Mouse (Mus musculus): ENCODE measurements at regions not wholly inside any gene's neighbourhood (a gene's known extent, or its start where the extent isn't known, plus 50 kb on each side); places are given as distances from the start of the nearest gene placed in this dataset.

DNA sequence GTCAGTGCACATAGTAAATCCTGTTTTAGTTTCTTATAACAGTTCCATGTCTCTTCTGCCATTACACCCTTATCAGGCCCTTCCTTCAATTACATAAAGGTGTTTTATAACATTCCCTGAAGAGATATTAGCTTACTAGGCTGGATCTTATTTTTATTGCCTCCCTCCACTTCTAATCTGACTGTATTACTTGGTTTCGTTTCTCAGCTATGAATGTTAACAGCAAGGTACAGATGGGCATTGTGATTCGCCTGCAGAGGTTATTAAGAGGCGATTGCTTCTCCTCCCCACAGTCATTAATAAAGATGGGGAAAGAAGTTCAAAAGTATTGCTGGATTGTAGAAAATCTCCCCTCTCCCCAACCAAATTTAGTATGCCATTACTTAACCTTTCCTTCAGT is 66.4 kb upstream of the Frg1 start:
- DNase-seq = no peak

DNA sequence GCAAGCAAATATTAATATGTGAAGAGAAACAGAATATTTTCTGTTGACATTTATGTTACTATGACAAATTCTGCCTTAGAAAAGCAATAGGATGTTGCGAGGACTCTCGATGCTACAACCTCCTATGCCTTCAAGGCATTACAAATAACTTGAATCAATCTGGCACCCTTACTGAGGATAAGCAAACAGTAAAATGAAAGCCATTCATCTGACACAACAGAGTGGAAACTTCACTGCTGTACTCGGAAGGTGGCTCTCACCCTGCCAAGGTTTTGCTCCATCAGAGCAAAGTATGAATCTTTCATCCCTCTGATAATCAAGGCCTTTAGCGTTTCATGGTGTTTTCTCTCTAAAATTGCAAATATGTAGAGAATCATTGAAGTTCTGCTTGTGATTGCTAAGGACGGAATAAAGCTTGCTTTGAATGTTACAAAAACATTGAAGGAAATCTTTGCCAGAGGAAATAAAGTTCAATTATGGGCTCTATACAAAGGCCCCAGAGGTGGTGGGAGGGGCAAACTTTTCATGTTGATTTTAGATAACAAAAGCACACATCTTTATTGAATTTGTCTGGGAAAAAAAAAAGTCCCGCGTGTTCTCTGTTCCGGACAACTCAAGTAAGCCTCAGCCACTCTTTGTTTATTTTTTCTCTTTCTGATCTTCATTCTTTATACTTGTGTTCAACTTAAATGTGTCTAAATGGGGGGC is 56.3 kb upstream of the Frg1 start:
- no peak for DNase-seq

DNA sequence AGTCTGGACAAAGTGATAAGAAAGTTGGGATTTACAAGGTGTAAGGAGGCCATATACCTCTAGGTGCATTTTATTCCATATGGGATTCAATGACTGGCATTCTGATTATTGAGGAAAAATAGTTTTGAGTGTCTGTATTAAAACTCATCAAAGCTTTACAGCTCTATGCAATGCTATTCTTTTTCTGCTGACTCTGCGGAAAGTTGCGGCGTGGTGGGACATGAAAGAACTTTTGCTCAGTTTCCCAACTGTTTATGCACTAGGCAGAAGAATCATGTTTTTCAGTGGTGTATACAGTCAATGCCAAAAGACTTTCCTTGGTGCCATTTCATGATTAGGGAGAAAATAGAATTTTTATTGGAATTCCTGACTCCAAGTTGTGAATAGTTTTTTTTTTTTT is 55.4 kb upstream of the Frg1 start:
- no peak for DNase-seq
